Mouse (Mus musculus): ENCODE data around the gene Tmc6.

Tmc6 gene

DNA sequence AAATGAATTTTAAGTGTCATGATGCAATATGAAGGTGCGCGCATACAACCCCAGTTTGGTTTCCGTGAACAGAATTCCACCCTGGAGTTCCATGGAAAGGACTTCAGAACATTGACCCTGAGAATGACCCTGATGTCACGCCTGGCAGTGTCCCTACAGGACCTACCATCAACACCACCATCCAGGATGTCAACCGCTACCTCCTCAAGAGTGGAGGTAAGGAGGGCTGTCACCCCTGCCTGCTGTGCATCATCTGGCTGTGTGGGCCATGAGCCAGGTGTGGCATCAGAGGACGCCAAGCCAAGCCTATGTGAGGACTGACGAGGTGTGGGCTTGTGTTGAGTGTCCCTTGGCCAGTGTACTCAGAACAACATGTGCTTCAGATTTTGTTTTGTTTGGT, 26.1 kb downstream of the Tmc6 start:
- no peak for DNase-seq (ENCODE audit: low spot score)

DNA sequence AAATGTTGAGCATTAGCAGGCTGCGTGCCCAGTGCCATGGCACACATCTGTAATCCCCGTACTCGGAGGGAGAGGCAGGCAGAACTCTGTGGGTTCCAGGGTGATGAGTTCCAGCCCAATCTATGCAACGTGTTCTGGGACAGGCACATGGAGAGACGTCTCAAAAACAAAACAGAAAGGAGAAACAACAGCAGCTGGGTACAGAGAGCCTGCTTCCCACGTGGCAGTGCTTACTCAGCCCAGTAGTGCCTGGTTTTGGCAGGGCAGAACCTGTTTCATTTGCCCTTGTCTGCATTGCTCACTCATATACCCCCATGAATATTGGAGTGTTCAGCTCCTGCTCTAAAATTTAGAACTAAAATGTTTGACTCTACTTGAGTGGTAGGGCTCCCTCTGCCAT, 30.5 kb downstream of the Tmc6 start:
- DNase-seq (ENCODE audit: low spot score): no peak

DNA sequence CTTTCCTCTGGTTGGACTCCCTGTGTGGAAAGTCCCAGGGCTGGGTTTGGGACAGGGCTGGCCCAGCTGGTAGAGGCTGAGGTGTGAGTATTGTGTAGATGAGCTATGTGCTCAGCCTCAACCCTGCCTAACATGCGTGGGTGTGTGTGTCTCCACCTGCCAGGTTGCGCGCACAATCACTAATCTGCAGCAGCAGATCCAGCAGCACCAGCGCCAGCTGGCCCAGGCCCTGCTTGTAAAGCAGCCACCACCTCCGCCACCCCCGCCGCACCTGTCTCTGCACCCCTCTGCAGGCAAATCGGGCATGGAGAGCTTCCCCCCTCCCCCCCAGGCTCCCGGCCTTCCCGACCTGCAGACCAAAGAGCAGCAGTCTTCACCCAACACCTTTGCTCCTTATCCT, 32.6 kb downstream of the Tmc6 start:
- no peak for DNase-seq (ENCODE audit: low spot score)

DNA sequence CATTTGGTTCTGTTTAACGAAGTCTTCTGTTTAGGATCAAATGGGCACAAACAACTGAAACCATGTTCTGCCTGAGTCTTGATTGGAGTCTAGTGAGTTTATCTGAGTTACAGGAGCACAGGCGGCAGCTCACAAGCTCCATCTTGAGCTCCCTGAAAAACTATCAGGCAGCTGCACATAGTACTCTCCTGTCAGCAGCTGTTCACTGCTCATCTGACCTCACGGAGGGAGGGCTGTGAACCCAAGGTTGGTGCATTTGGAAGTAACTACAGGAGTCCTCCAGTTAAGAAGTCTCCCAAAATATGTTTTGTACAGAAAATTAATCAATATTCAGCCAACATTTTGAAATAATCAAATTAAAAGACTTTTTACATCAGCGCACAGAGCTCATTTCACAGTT, 33.4 kb downstream of the Tmc6 start:
- DNase-seq (ENCODE audit: low spot score): no peak

GRCm38 (mm10) chr11:117743454-117744030, 38.5 kb downstream of the Tmc6 start:
- DNase-seq (ENCODE audit: low spot score): no peak

GRCm38 (mm10) chr11:117742715-117743114, 39.3 kb downstream of the Tmc6 start:
- no peak for DNase-seq (ENCODE audit: low spot score)

GRCm38 (mm10) chr11:117742243-117742642, 39.8 kb downstream of the Tmc6 start:
- no peak for DNase-seq (ENCODE audit: low spot score)

- no peak for DNase-seq (ENCODE audit: low spot score)
Observed at GRCm38 (mm10) chr11:117741128-117741527, 40.9 kb downstream of the Tmc6 start.

DNA sequence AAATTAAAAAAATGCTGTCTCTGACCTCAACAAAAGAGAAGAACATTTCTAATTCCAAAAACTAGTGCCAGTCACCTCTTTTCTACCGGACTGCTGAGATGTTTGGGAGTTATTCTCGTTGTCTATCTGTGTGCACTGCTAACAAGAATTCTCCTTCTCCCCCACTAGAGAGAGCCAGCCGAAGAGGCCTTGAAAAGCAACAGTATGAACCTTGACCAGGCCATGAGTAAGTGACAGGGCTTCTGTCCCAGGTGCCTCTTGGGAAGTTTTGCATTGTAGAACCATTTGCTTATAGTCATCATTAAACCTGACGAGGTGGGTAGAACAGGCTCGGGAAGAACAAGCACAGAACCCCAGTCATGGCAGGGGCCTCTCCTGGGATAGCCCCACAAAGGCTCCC, 43.9 kb downstream of the Tmc6 start:
- DNase-seq (ENCODE audit: low spot score): no peak

- DNase-seq (ENCODE audit: low spot score): no peak
Observed at GRCm38 (mm10) chr11:117736037-117736689, 45.8 kb downstream of the Tmc6 start.

DNA sequence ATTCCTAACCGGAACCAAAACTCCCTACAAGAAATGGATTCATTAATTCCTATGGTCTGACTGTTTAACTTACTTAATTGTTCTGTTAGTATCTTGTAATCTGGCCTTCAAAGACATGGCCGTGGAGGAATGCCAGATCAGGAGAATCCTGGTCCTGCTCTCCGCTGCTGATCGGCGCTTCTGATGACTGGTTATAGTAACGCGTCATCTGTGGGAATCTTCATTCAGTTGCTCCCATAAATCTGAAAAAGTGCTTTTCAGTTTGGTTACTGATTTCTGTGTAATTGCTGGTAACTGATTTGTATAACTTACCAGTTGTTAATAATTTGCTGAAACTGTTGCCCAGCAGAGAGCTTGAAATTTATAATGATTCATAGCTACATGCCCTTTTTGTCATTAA, 50.5 kb downstream of the Tmc6 start:
- no peak for DNase-seq (ENCODE audit: low spot score)

- no peak for DNase-seq (ENCODE audit: low spot score)
Observed at GRCm38 (mm10) chr11:117730490-117730838, 51.5 kb downstream of the Tmc6 start.

GRCm38 (mm10) chr11:117729798-117730489, 52.1 kb downstream of the Tmc6 start:
- no peak for DNase-seq (ENCODE audit: low spot score)

GRCm38 (mm10) chr11:117729341-117729740, 52.7 kb downstream of the Tmc6 start:
- DNase-seq (ENCODE audit: low spot score): no peak

GRCm38 (mm10) chr11:117728841-117729240, 53.2 kb downstream of the Tmc6 start:
- DNase-seq (ENCODE audit: low spot score): no peak

DNA sequence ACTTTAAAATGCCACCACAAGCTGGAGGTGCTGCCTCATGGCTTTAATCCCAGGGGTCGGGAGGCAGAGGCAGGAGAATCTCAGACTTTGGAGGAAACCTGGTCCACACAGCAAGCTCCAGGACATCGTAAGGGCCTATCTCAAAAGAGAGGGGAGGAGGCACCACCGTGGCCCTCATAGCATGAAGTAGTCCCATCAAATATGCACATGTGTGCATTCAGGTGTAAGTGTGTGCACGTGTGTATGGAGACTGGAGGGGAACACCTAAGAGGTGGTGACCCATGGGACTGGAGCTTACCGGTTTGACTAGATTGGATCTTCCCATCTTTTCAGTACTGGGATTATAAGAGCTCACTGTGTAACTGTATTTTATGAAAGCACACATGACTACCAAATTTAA, 53.8 kb downstream of the Tmc6 start:
- DNase-seq (ENCODE audit: low spot score): no peak

- no peak for DNase-seq (ENCODE audit: low spot score)
Observed at GRCm38 (mm10) chr11:117727031-117727430, 55.0 kb downstream of the Tmc6 start.

GRCm38 (mm10) chr11:117724604-117725301, 57.2 kb downstream of the Tmc6 start:
- no peak for DNase-seq (ENCODE audit: low spot score)

GRCm38 (mm10) chr11:117718838-117719237, 63.2 kb downstream of the Tmc6 start:
- no peak for DNase-seq (ENCODE audit: low spot score)
